Mouse (Mus musculus): ENCODE data around the gene Utp4. TPM values are rescaled to one million over a fixed set of nuclear protein-coding genes. Genes with fewer than 3 reads are reported as not detected.

Utp4 gene
- 24.4 and 26.2 TPM in 2 replicates for polyA plus RNA-seq (2021; fragmentation: Nextera tagmentation)
- long read RNA-seq, experiment 1, transcript Utp4-201 (17 exons, 2,232 nt), result major isoform, 25 of 45 reads
- long read RNA-seq, experiment 1, partial matches to known transcripts, result 8 of 45 reads
- long read RNA-seq, experiment 1, other reads (novel, unspliced or antisense), result 12 of 45 reads
- long read RNA-seq, experiment 2, transcript Utp4-201 (17 exons, 2,232 nt), result major isoform, 200 of 279 reads
- long read RNA-seq, experiment 2, partial matches to known transcripts, result 13 of 279 reads
- long read RNA-seq, experiment 2, other reads (novel, unspliced or antisense), result 66 of 279 reads

DNA sequence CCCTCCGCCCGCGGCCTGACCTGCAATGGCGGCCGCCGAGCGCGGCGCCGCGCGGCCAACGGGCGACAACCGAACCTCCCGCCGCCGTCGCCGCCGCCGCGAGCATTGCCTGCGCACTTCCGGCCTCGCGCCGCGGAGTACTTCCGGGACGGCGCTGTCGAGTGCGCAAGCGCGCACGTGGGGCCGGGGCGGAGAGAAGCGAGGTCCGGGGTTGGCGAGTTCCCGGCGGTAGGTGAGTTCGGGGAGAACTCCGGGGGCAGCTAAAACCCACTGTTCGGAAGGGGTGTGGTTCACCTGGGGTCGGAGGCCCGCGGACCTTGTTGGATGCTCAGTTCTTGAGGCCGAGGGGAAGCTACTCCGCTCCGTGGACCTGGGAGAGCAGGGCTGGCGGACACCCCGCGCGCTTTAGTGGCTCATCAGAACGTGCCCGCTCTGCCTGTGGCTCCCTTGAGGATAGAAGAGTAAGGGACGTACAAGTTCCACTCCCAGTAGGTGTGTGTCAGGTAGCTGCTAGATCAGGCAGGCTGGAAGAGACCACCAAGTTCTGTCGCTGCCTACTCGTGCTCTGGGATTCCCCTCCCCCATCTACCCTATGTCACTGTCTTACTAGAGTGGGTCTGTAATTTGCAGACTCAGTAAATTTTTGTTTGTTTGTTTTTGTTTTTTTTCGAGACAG is at the start of gene Utp4:
TSS of gene Utp4 (plus strand) at position 156 of the 676 bp plus-strand sequence.

DNA sequence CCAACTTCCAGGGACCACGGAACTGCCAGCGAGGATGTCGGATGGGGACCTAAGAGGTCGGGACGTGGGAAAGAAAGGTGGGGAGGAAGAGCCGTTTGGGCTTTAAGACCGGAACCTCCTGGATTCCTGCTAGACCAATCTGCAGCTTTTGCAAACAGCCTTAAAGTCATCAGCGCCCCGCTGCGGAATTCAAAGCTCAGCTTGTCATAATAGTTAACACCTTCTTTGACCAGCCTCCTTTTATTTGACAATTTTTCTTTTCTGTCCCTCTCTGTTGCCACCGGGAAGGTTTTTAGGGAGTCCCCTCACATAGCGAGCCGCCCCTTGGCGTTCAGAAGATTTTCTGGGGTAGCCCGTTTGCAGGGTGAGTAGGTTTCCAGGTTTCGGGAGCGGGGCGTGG is 23.4 kb upstream of the Utp4 start, which contains the start of gene Has3:
TSS of gene Has3 (plus strand) at position 192 of the 400 bp plus-strand sequence.

DNA sequence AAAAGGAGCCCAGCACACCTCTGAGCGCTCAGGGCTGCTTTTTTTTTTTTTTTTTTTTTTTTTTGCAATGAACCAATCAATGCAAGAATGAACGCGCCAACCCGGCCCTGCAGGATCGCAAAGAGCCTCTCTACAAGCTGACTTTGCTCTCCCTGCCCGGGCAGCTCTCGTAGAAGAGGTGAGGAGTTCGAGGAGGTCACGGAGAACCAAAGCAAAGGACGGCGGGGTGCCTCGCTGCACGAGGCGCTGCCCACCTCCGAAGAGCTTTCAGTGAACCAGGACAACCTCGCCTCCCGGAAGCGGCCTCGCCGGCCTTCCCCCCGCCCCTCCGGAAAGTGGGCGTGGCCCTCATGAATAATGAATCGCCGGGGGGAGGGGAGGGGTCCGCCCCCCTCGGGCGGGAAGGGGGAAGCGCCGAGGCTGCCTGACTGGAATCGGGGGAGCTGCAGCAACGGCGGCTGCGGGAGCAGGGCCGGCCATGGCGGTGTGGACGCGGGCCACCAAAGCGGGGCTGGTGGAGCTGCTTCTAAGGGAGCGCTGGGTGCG is 42.0 kb downstream of the Utp4 start, which contains the start of gene Sntb2:
TSS of gene Sntb2 (plus strand) at position 427 of the 546 bp plus-strand sequence.

Other genes starting within 250 kb of the Utp4 start
- gene Tango6, start 210.6 kb upstream of the Utp4 start, polyA plus RNA-seq (2021; fragmentation: Nextera tagmentation), result 1.9 and 2.2 TPM in 2 replicates
- gene Has3, start 23.4 kb upstream of the Utp4 start, polyA plus RNA-seq (2021; fragmentation: Nextera tagmentation), result 0.20 and 0.40 TPM in 2 replicates
- gene Sntb2, start 42.1 kb downstream of the Utp4 start, polyA plus RNA-seq (2021; fragmentation: Nextera tagmentation), result 3.3 and 3.6 TPM in 2 replicates
- 109 and 128 TPM in 2 replicates for gene Vps4a, start 137.6 kb downstream of the Utp4 start, polyA plus RNA-seq (2021; fragmentation: Nextera tagmentation)
- 51.7 and 54.3 TPM in 2 replicates for gene Pdf, start 155.0 kb downstream of the Utp4 start, polyA plus RNA-seq (2021; fragmentation: Nextera tagmentation)
- 54.3 and 75.4 TPM in 2 replicates for gene Cog8, start 163.1 kb downstream of the Utp4 start, polyA plus RNA-seq (2021; fragmentation: Nextera tagmentation)
- gene Nip7, start 163.2 kb downstream of the Utp4 start, polyA plus RNA-seq (2021; fragmentation: Nextera tagmentation), result 26.4 and 31.4 TPM in 2 replicates
- gene Tmed6, start 172.0 kb downstream of the Utp4 start, polyA plus RNA-seq (2021; fragmentation: Nextera tagmentation), result not detected in 2 replicates
- 4.9 and 5.0 TPM in 2 replicates for gene Terf2, start 202.9 kb downstream of the Utp4 start, polyA plus RNA-seq (2021; fragmentation: Nextera tagmentation)

All from layer of hippocampus, adult 6 months (tissue).